Mouse (Mus musculus) spleen, postnatal 10 days (tissue): ENCODE data around the gene Zdhhc5.

Source experiments
- DNase-seq, 2 experiments: peaks; one replicate each; pipeline ENCODE4 v3.0.0; 2021 to 2022; ENCODE audit warnings: low spot score in 2 of 2

The Zdhhc5 gene

GRCm38 (mm10) chr2:84647051-84647568 is 67.9 kb downstream of the Zdhhc5 start:
- no peak for DNase-seq

- DNase-seq = no peak
Measured at GRCm38 (mm10) chr2:84646138-84646537, 68.8 kb downstream of the Zdhhc5 start.

GRCm38 (mm10) chr2:84640833-84641232 is 74.1 kb downstream of the Zdhhc5 start:
- DNase-seq = no peak

GRCm38 (mm10) chr2:84638428-84639220 is 76.4 kb downstream of the Zdhhc5 start:
- no peak for DNase-seq
